Comparison of ENCODE assay signal across 8 mouse cellular contexts in genomic region chr11:55046600-55046999, GRCm38 (mm10). TPM values are rescaled to one million over a fixed set of nuclear protein-coding genes. Genes with fewer than 3 reads are reported as not detected.
DNase-seq lines count a peak whose midpoint lies in the region; ATAC-seq lines count a peak whose summit lies in the region.

No protein-coding gene starts in this region.

- H3K9ac ChIP-seq in liver, embryonic 12.5 days: no peak overlapping the region

- WGBS in liver, embryonic 12.5 days (ENCODE audit: insufficient replicate concordance): 29% methylated on average over 5 of the region's 5 CpGs

- H3K4me1 ChIP-seq in liver, embryonic 12.5 days: no peaks in the 10 kb centered on the region

- no peaks in the 10 kb centered on the region for H3K9me3 ChIP-seq in liver, embryonic 12.5 days (replicated peaks)

- no peaks in the 10 kb centered on the region for H3K27me3 ChIP-seq in liver, embryonic 12.5 days (replicated peaks)

- H3K36me3 ChIP-seq in liver, embryonic 12.5 days: no peaks in the 10 kb centered on the region

- no peak overlapping the region for H3K4me2 ChIP-seq in liver, embryonic 12.5 days

- no peak for ATAC-seq in liver, embryonic 12.5 days

- H3K27ac ChIP-seq in liver, embryonic 12.5 days: no peak overlapping the region

- H3K4me3 ChIP-seq in liver, embryonic 12.5 days: no peak overlapping the region

- DNase-seq in liver: peak; percentile 26
- DNase-seq in Muller cell, postnatal 12 days (ENCODE audit: inconsistent ontology term): peak; percentile 14
- peak; percentile 49 for DNase-seq in gastrocnemius, postnatal 10 days
- peak; percentile 71 for DNase-seq in lung, postnatal 25 days (ENCODE audit: low spot score)
- peak; percentile 73 to 75 for DNase-seq in thymus, postnatal 36 days
- DNase-seq in frontal cortex, postnatal 10 days (ENCODE audit: low spot score in 2 of 2): no peak
- DNase-seq in cerebellum, postnatal 4 days (ENCODE audit: low spot score in 2 of 2): no peak

RNA-seq across cellular contexts. Expression of gene Anxa6, which starts 13.4 kb away (rescaled TPM):
- polyA plus RNA-seq in liver, embryonic 12.5 days (2016; fragmentation: Nextera tagmentation; extraction: Ambion mirVana): 52.9 and 54.7 TPM in 2 replicates
- total RNA-seq in gastrocnemius, postnatal 10 days (2021): 100 to 1,000 TPM; 297 to 313 TPM

RNA-seq across cellular contexts. Expression of gene Ccdc69, which starts 31.3 kb away (rescaled TPM):
- 1.0 and 1.2 TPM in 2 replicates for polyA plus RNA-seq in liver, embryonic 12.5 days (2016; fragmentation: Nextera tagmentation; extraction: Ambion mirVana)
- total RNA-seq in gastrocnemius, postnatal 10 days (2021): 10 to 100 TPM; 14.1 to 14.4 TPM

RNA-seq across cellular contexts. Expression of gene Gm2a, which starts 51.3 kb away (rescaled TPM):
- polyA plus RNA-seq in liver, embryonic 12.5 days (2016; fragmentation: Nextera tagmentation; extraction: Ambion mirVana): 10.7 and 11.4 TPM in 2 replicates
- 10 to 100 TPM; 12.3 to 14.5 TPM for total RNA-seq in gastrocnemius, postnatal 10 days (2021)

Comparison
In these comparisons a context has a peak if more than half of its experiments do, and no peak if none do; other contexts are left out.
1. DNase-seq: peak in liver (single experiment), Muller cell, postnatal 12 days (single experiment), gastrocnemius, postnatal 10 days (single experiment), lung, postnatal 25 days (single experiment) and thymus, postnatal 36 days (2 of 2); none in frontal cortex, postnatal 10 days (0 of 2) and cerebellum, postnatal 4 days (0 of 2).